Mouse (Mus musculus) layer of hippocampus, postnatal 10 days (tissue): ENCODE data around the gene Slc16a5. TPM values are rescaled to one million over a fixed set of nuclear protein-coding genes. Genes with fewer than 3 reads are reported as not detected.
"Not testable (repeated sequence)": the region's sequence is repeated elsewhere in the genome, so short reads cannot be mapped to it uniquely, and the experiment has no call there.

Source experiments
- DNase-seq, 2 experiments: peaks; one replicate each; pipeline ENCODE4 v3.0.0; 2021; ENCODE audit warnings: low spot score in 2 of 2
- total RNA-seq, 2 experiments: library from RNA; stranded (reverse); gene quantifications; 2 replicates each; pipeline ENCODE4 v1.2.3; 2021

Slc16a5 gene
- total RNA-seq, 2 experiments from 2014 or later, result not detected

GRCm38 (mm10) chr11:115478296-115478938, 16.1 kb downstream of the Slc16a5 start:
- no peak for DNase-seq

- no peak for DNase-seq
These were observed 19.4 kb downstream of the Slc16a5 start for GRCm38 (mm10) chr11:115481553-115482259.

GRCm38 (mm10) chr11:115483278-115483677, 21.0 kb downstream of the Slc16a5 start:
- peak in 1 of 2 experiments; percentile 35 for DNase-seq

GRCm38 (mm10) chr11:115483726-115484125, 21.5 kb downstream of the Slc16a5 start:
- peak; percentile 89 to 92 for DNase-seq

GRCm38 (mm10) chr11:115485155-115485554, 22.9 kb downstream of the Slc16a5 start:
- DNase-seq, result no peak

- no peak for DNase-seq
These were observed 26.4 kb downstream of the Slc16a5 start for GRCm38 (mm10) chr11:115488551-115489104.

GRCm38 (mm10) chr11:115490441-115491355, 28.4 kb downstream of the Slc16a5 start:
- no peak for DNase-seq

GRCm38 (mm10) chr11:115491356-115492083, 29.2 kb downstream of the Slc16a5 start, which contains the start of gene Nt5c:
Gene Nt5c, minus strand, starts transcription at chr11:115491862.
- peak; percentile 73 to 83 for DNase-seq

GRCm38 (mm10) chr11:115492387-115492786, 30.1 kb downstream of the Slc16a5 start:
- DNase-seq, result no peak

- not testable (repeated sequence) for DNase-seq
These were observed 34.3 kb downstream of the Slc16a5 start for GRCm38 (mm10) chr11:115496559-115496958.

- DNase-seq, result no peak
These were observed 40.4 kb downstream of the Slc16a5 start for GRCm38 (mm10) chr11:115502636-115503035.

GRCm38 (mm10) chr11:115506586-115506985, 44.3 kb downstream of the Slc16a5 start:
- DNase-seq, result no peak

- no peak for DNase-seq
These were observed 45.8 kb downstream of the Slc16a5 start for GRCm38 (mm10) chr11:115508061-115508460.

GRCm38 (mm10) chr11:115509773-115510506, 47.7 kb downstream of the Slc16a5 start:
- DNase-seq, result no peak

GRCm38 (mm10) chr11:115510507-115510888, 48.2 kb downstream of the Slc16a5 start:
- no peak for DNase-seq

- no peak for DNase-seq
These were observed 48.8 kb downstream of the Slc16a5 start for GRCm38 (mm10) chr11:115511121-115511520.

- no peak for DNase-seq
These were observed 49.7 kb downstream of the Slc16a5 start for GRCm38 (mm10) chr11:115512004-115512403.

- no peak for DNase-seq
These were observed 50.3 kb downstream of the Slc16a5 start for GRCm38 (mm10) chr11:115512407-115513183.
